Mouse (Mus musculus) heart, embryonic 11.5 days (tissue): ENCODE results near the gene Mybphl. TPM values are rescaled to one million over a fixed set of nuclear protein-coding genes. Genes with fewer than 3 reads are reported as not detected.

ENCODE experiments used
- ATAC-seq: fragments of 200-750 bp; cut with Nextera tagmentation; replicated peaks from 2 replicates; pipeline ENCODE4 v1.8.0; 2017; ENCODE audit warnings: moderate library complexity; ENCODE audit not compliant: insufficient number of reproducible peaks, low FRiP score, low TSS enrichment
- H3K27ac ChIP-seq: fragments of 300-500 bp; sonication (generic); 2 replicates; pipeline ENCODE4 v1.5.1; 2014; ENCODE audit warnings: mild to moderate bottlenecking, low read depth, low read length
- H3K27me3 ChIP-seq: fragments of 300-500 bp; sonication (generic); 2 replicates; pipeline ENCODE4 v1.6.1; 2014; ENCODE audit warnings: mild to moderate bottlenecking, low read length, mixed read lengths; ENCODE audit not compliant: control insufficient read depth, insufficient read depth
- H3K36me3 ChIP-seq: fragments of 300-500 bp; sonication (generic); 2 replicates; pipeline ENCODE4 v1.6.1; 2014; ENCODE audit warnings: mild to moderate bottlenecking, low read length, moderate library complexity, mixed read lengths; ENCODE audit not compliant: control insufficient read depth, insufficient read depth
- H3K4me1 ChIP-seq: fragments of 300-500 bp; sonication (generic); 2 replicates; pipeline ENCODE4 v1.6.1; 2014; ENCODE audit warnings: low read length; ENCODE audit not compliant: control insufficient read depth, insufficient read depth
- H3K4me2 ChIP-seq: fragments of 300-500 bp; sonication (generic); 2 replicates; pipeline ENCODE4 v1.6.1; 2014; ENCODE audit warnings: mild to moderate bottlenecking, moderate library complexity
- H3K4me3 ChIP-seq: fragments of 300-500 bp; sonication (generic); 2 replicates; pipeline ENCODE4 v1.5.1; 2014; ENCODE audit warnings: low read depth, low read length
- H3K9ac ChIP-seq: fragments of 300-500 bp; sonication (generic); 2 replicates; pipeline ENCODE4 v1.6.1; 2014; ENCODE audit warnings: mild to moderate bottlenecking, low read depth, low read length, moderate library complexity
- H3K9me3 ChIP-seq: fragments of 300-500 bp; sonication (generic); replicated peaks from 2 replicates; pipeline ENCODE4 v1.6.1; 2016; ENCODE audit warnings: low read length; ENCODE audit not compliant: control insufficient read depth
- WGBS: fragments of 180-500 bp; shearing (Covaris S2); extraction: QIAGEN DNeasy Blood & Tissue Kit; methylation state at CpG from one replicate; pipeline ENCODE4 v1.1.7; 2014; ENCODE audit not compliant: insufficient replicate concordance; 5-methylcytosine and 5-hydroxymethylcytosine counted together
- polyA plus RNA-seq: library from polyadenylated mRNA; unstranded; fragments of >200 nt; fragmentation: Nextera tagmentation; extraction: Ambion mirVana; gene quantifications from 2 replicates; pipeline ENCODE4 v1.2.1, GENCODE M21; 2014

The Mybphl gene
- polyA plus RNA-seq, 1 experiment from 2014 or later: 70.4 TPM

GRCm38 (mm10) chr3:108380695-108381094 is 16.0 kb downstream of the Mybphl start:
- ATAC-seq: no peak
- H3K27ac ChIP-seq: no peak overlapping the region
- no peaks in the 10 kb centered on the region for H3K36me3 ChIP-seq
- peaks cover 35% of the 10 kb centered on the region for H3K4me1 ChIP-seq
- no peak overlapping the region for H3K4me2 ChIP-seq
- no peak overlapping the region for H3K9ac ChIP-seq
- H3K9me3 ChIP-seq: no peaks in the 10 kb centered on the region
- H3K27me3 ChIP-seq: no peaks in the 10 kb centered on the region
- WGBS: 77% methylated on average over 6 of the region's 6 CpGs
- no peak overlapping the region for H3K4me3 ChIP-seq

DNA sequence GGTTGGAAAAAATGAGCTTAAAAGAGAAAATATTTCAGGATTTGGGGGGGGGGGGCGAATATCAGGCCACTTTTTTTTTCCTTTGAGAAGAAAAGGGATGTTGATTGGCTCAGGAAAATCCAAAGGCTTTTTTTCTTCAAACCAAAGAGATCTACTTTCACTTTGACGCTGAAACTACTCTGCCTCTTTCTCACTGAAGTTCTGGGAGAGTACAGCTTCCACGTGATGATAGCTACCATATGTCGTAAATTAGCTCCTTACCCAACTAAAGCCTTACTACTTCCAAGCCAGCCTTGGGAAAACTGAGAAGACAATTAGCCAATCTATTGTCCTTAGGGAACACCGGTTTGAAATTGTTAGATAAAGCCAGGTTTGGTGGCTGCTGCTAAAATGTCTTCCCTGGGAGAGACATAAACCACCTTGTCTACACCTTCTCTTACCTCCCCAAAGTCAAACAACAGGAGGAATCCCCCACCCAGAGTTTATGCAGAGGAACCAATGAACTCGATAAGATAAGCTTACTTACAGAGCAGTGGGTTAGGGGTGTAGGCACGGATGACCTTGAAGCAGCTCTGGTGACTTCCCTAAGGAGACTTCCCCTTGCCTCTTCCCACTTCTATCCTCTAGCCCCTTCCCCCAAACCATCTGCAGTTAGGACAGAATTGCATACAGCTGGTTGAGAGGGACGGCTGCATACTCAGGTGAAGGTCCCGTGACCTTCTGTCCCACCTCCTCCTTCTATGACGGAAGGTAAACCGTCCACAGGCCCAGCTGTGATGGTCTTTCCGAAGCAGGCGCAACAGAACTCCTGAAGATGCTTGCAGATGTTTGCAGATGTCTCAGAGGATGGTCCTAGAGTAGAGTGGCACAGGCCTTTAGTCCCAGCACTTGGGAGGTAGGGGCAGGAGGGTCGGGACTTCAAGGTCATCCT is 17.5 kb downstream of the Mybphl start:
- no peaks in the 10 kb centered on the region for H3K27me3 ChIP-seq
- peak overlapping the region; percentile 46 for H3K27ac ChIP-seq
- H3K4me3 ChIP-seq: 0 out of 2 replicates have a peak overlapping the region, but pooled peaks have one; percentile 3
- peak overlapping the region; percentile 80 for H3K4me2 ChIP-seq
- H3K9me3 ChIP-seq: no peaks in the 10 kb centered on the region
- peak overlapping the region; percentile 49 for H3K9ac ChIP-seq
- peaks cover 35% of the 10 kb centered on the region for H3K4me1 ChIP-seq
- no peak for ATAC-seq
- 44% methylated on average over 14 of the region's 14 CpGs for WGBS
- peaks cover 3% of the 10 kb centered on the region; the same call in 1 of the 2 replicates for H3K36me3 ChIP-seq

- peak within 1 kb of the TSS; percentile 46 for H3K27ac ChIP-seq
- H3K4me1 ChIP-seq: peaks cover 35% of the 10 kb centered on the region
- H3K9me3 ChIP-seq: no peaks in the 10 kb centered on the region
- 1% methylated on average over 44 of the region's 44 CpGs for WGBS
- ATAC-seq: peak; percentile 80
- H3K27me3 ChIP-seq: no peaks in the 10 kb centered on the region
- peak within 1 kb of the TSS; percentile 80 for H3K4me2 ChIP-seq
- peak within 1 kb of the TSS; percentile 66 for H3K9ac ChIP-seq
- peaks cover 3% of the 10 kb centered on the region; the same call in 1 of the 2 replicates for H3K36me3 ChIP-seq
- peak within 1 kb of the TSS; percentile 62 for H3K4me3 ChIP-seq
Measured at GRCm38 (mm10) chr3:108383485-108384354, 19.0 kb downstream of the Mybphl start, which contains the start of gene Psrc1. Psrc1 (plus strand) TSS chr3:108383839.

- H3K36me3 ChIP-seq: peaks cover 3% of the 10 kb centered on the region; the same call in 1 of the 2 replicates
- peak overlapping the region; percentile 62 for H3K4me3 ChIP-seq
- H3K9ac ChIP-seq: peak overlapping the region; percentile 66
- H3K27me3 ChIP-seq: no peaks in the 10 kb centered on the region
- peaks cover 34% of the 10 kb centered on the region for H3K4me1 ChIP-seq
- no peak for ATAC-seq
- H3K27ac ChIP-seq: no peak overlapping the region
- H3K4me2 ChIP-seq: peak overlapping the region; percentile 80
- no peaks in the 10 kb centered on the region for H3K9me3 ChIP-seq
- WGBS: 44% methylated on average over 2 of the region's 2 CpGs
Measured at GRCm38 (mm10) chr3:108384425-108384824, 19.7 kb downstream of the Mybphl start.

GRCm38 (mm10) chr3:108386186-108386585 is 21.5 kb downstream of the Mybphl start:
- H3K4me1 ChIP-seq: peaks cover 33% of the 10 kb centered on the region
- no peak overlapping the region for H3K4me3 ChIP-seq
- H3K9me3 ChIP-seq: no peaks in the 10 kb centered on the region
- no peaks in the 10 kb centered on the region for H3K27me3 ChIP-seq
- H3K4me2 ChIP-seq: no peak overlapping the region
- no peak overlapping the region for H3K9ac ChIP-seq
- WGBS: 89% methylated on average over 10 of the region's 10 CpGs
- H3K27ac ChIP-seq: no peak overlapping the region
- ATAC-seq: no peak
- peaks cover 3% of the 10 kb centered on the region; the same call in 1 of the 2 replicates for H3K36me3 ChIP-seq

DNA sequence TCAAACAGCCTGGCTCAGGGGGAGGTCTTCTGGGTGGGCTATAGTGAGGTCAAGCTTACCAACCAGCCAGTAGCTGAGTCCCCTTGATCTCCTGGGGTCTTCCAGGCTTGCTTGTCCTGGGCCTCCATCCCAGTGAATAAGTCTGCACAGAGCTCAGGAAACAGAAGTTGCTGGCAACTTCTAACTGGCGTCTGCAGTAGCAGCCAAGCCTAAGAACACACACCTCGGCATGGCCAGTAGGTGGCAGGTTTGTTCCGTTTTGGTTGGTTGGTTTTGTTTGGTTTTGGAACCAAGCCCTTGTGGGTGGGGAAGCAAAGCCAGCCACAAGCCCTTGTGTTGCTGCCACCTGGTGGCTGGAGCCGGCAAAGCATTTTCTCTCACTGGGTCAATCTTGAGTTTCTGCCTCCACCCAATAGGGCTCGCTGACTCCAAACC is 24.4 kb downstream of the Mybphl start:
- H3K9ac ChIP-seq: peak overlapping the region; percentile 43; the same call in 1 of the 2 replicates
- peak overlapping the region; percentile 50; the same call in 1 of the 2 replicates for H3K27ac ChIP-seq
- 0% methylated on average over 5 of the region's 5 CpGs for WGBS
- H3K4me3 ChIP-seq: no peak overlapping the region
- H3K36me3 ChIP-seq: peaks cover 3% of the 10 kb centered on the region; the same call in 1 of the 2 replicates
- no peaks in the 10 kb centered on the region for H3K9me3 ChIP-seq
- peak overlapping the region; percentile 49 for H3K4me2 ChIP-seq
- ATAC-seq: peak; percentile 43; the same call in 1 of the 2 replicates
- H3K4me1 ChIP-seq: peaks cover 24% of the 10 kb centered on the region
- H3K27me3 ChIP-seq: peaks cover 7% of the 10 kb centered on the region; the same call in 1 of the 2 replicates

DNA sequence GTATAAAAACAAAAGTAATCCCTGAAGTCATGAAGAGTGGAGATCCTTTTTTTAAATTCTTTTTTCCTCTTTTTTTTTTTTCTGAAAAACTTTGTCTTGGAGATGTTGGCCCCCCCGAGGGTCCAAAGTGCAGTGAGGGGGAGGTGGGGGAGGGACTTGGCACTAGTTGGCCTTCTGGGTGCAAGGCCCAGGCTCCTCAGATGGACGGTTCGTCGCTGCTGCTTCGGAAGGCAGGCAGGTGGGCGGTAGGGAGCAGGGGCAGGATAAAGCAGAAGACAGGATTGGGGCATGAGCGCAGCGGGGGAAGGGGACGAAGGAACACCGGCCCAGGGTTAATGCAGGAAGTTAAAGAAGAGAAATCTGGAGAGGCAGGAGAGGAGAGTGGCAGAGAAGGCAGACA is 27.6 kb downstream of the Mybphl start:
- H3K4me3 ChIP-seq: no peak overlapping the region
- peaks cover 7% of the 10 kb centered on the region; the same call in 1 of the 2 replicates for H3K27me3 ChIP-seq
- H3K27ac ChIP-seq: no peak overlapping the region
- 9% methylated on average over 10 of the region's 10 CpGs for WGBS
- no peak for ATAC-seq
- peak overlapping the region; percentile 5 for H3K4me2 ChIP-seq
- H3K9ac ChIP-seq: 0 out of 2 replicates have a peak overlapping the region, but pooled peaks have one; percentile 34
- no peaks in the 10 kb centered on the region for H3K36me3 ChIP-seq
- H3K4me1 ChIP-seq: peaks cover 12% of the 10 kb centered on the region
- no peaks in the 10 kb centered on the region for H3K9me3 ChIP-seq

DNA sequence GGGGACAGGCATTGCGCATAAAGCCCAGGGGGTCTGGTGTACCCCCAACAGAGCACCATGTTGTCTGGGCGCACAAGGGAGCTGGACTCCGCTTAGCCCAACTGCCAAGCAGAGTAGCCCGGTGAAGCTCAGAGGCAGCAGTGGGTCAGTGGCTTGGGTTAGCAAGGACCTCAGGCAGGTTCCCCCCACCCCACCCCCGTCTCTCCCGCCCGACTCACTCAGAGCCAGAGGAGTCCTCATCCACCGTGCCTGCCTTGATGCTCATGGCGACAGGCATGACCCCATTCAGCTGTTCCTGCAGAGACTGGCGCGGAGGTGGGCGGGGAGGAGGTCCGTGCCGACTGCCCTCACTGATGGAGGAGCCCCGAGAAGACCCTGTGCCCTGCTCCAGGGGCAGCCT is 28.1 kb downstream of the Mybphl start:
- Histone ChIP-seq H3K9me3 (no peaks in the 10 kb centered on the region), H3K4me3 (no peak overlapping the region), H3K9ac (0 out of 2 replicates have a peak overlapping the region, but pooled peaks have one; percentile 34), H3K4me2 (peak overlapping the region; percentile 5), H3K4me1 (peaks cover 12% of the 10 kb centered on the region), H3K27ac (no peak overlapping the region), H3K36me3 (no peaks in the 10 kb centered on the region), H3K27me3 (peaks cover 7% of the 10 kb centered on the region; the same call in 1 of the 2 replicates)
- WGBS: 45% methylated on average over 15 of the region's 15 CpGs
- no peak for ATAC-seq
